Mouse (Mus musculus): ENCODE data around the gene Rflna. TPM values are rescaled to one million over a fixed set of nuclear protein-coding genes. Genes with fewer than 3 reads are reported as not detected.

Gene Rflna
- polyA plus RNA-seq (2015; fragmentation: Nextera tagmentation; extraction: Ambion mirVana), result 7.0 and 8.5 TPM in 2 replicates

DNA sequence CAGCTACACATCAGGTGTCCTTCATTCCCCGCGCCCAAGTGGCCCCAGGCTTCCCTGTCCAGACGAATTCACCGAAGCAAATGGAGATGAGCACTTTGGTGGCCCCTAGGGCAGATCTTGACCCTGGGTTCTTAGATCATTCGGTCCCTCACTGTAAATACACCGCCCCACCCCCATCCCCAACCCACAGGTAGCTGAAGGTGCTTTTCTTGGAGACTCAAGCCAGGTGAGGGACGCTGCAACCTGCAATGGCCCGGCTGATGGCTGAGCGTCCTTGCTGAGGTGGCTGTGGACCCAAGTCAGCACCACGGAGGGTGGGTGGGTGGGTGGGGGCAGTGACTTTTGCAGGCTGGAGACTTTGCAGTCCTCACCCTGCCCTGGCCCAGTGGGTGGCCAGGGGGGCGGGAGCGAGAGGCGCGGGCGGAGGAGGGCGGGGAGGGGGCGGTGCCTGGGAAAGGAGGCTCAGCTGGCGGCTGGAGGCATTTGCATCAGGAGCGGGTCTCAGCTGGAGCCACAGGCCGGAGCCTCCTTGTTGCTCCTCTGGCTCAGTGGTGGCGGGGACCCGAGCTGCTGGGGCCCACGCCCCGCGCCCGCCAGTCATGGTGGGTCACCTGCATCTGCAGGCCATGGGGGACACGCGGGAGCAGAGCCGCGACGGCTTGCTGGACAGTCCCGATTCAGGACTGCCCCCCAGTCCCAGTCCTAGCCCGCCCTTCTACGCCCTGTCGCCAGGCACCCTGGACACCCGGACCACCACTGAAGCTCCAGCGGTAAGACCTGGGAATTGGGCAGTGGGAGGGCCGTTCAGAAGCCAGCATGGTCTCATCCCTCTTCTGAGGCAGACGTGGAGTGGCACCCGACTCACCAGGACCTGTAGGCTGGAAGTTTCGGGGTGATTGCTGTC is at the start of gene Rflna:
Gene Rflna (plus strand): TSS at position 253 of the 904 bp plus-strand sequence.
- Histone ChIP-seq H3K4me1 (replicated peaks) (peaks cover 47% of the 10 kb centered on the region), H3K4me3 (peak within 1 kb of the TSS; percentile 40), H3K36me3 (no peaks in the 10 kb centered on the region), H3K27ac (replicated peaks) (0 out of 2 replicates have a peak within 1 kb of the TSS, but pooled peaks have one; percentile 18), H3K9ac (peak within 1 kb of the TSS; percentile 64), H3K9me3 (no peaks in the 10 kb centered on the region), H3K4me2 (peak within 1 kb of the TSS; percentile 61), H3K27me3 (peaks cover 19% of the 10 kb centered on the region)
- WGBS, result 2% methylated on average over 27 of the region's 41 CpGs
- peak; percentile 44 for ATAC-seq (ENCODE audit: low read depth)

- Histone ChIP-seq H3K9ac (no peak overlapping the region), H3K9me3 (peaks cover 5% of the 10 kb centered on the region; the same call in 1 of the 2 replicates), H3K4me1 (replicated peaks) (peaks cover 5% of the 10 kb centered on the region; the same call in 1 of the 2 replicates), H3K4me2 (no peak overlapping the region), H3K4me3 (no peak overlapping the region), H3K36me3 (no peaks in the 10 kb centered on the region), H3K27me3 (no peaks in the 10 kb centered on the region), H3K27ac (replicated peaks) (no peak overlapping the region)
- ATAC-seq (ENCODE audit: low read depth), result no peak
- WGBS, result 79% methylated on average over 8 of the region's 8 CpGs
Measured at GRCm38 (mm10) chr5:124954404-124955305, 48.4 kb upstream of the Rflna start.

DNA sequence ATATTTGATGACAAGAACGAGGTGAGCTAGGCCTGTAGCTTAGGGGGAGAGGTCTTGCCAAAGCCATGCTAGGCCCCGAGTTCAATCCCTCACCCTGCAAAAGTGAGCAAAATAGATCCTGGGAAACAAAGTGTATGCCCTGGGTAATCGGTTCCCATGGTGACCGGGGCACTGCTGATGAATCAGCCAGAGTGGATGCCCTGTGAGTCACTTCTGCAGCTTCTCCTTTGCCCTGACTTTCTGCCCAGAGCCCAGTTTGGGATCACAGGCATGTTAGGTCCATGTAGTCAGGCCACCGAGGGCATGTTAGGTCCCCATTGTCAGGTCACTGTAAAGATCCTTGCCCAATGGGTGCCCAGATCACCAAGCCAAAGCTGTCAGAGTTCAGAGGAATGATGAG is 45.5 kb upstream of the Rflna start:
- Histone ChIP-seq H3K4me2 (no peak overlapping the region), H3K27me3 (no peaks in the 10 kb centered on the region), H3K4me3 (no peak overlapping the region), H3K27ac (replicated peaks) (no peak overlapping the region), H3K36me3 (no peaks in the 10 kb centered on the region), H3K9me3 (peaks cover 5% of the 10 kb centered on the region; the same call in 1 of the 2 replicates), H3K9ac (0 out of 2 replicates have a peak overlapping the region, but pooled peaks have one; percentile 17), H3K4me1 (replicated peaks) (peaks cover 13% of the 10 kb centered on the region)
- no peak for ATAC-seq (ENCODE audit: low read depth)
- 81% methylated on average over 5 of the region's 5 CpGs for WGBS

- Histone ChIP-seq H3K36me3 (no peaks in the 10 kb centered on the region), H3K27me3 (no peaks in the 10 kb centered on the region), H3K4me2 (no peak overlapping the region), H3K4me1 (replicated peaks) (peaks cover 29% of the 10 kb centered on the region), H3K27ac (replicated peaks) (no peak overlapping the region), H3K9me3 (peaks cover 5% of the 10 kb centered on the region; the same call in 1 of the 2 replicates), H3K9ac (no peak overlapping the region), H3K4me3 (no peak overlapping the region)
- whole genome bisulfite sequencing, result 92% methylated on average over 4 of the region's 4 CpGs
- ATAC-seq (ENCODE audit: low read depth), result no peak
Measured at GRCm38 (mm10) chr5:124959099-124959498, 43.9 kb upstream of the Rflna start.

- peak overlapping the region; percentile 45; the same call in 1 of the 2 replicates for H3K9ac ChIP-seq
- H3K27me3 ChIP-seq, result no peaks in the 10 kb centered on the region
- 42% methylated on average over 18 of the region's 18 CpGs for WGBS
- peaks cover 5% of the 10 kb centered on the region; the same call in 1 of the 2 replicates for H3K9me3 ChIP-seq
- H3K36me3 ChIP-seq, result no peaks in the 10 kb centered on the region
- peak overlapping the region; percentile 71 for H3K27ac ChIP-seq (replicated peaks)
- no peak; the same call in 1 of the 2 replicates for ATAC-seq (ENCODE audit: low read depth)
- H3K4me2 ChIP-seq, result peak overlapping the region; percentile 16; the same call in 1 of the 2 replicates
- no peak overlapping the region for H3K4me3 ChIP-seq
- H3K4me1 ChIP-seq (replicated peaks), result peaks cover 33% of the 10 kb centered on the region
Measured at GRCm38 (mm10) chr5:124960131-124960901, 42.7 kb upstream of the Rflna start.

GRCm38 (mm10) chr5:124961433-124961832 is 41.6 kb upstream of the Rflna start:
- Histone ChIP-seq H3K4me2 (no peak overlapping the region), H3K9me3 (peaks cover 5% of the 10 kb centered on the region; the same call in 1 of the 2 replicates), H3K4me1 (replicated peaks) (peaks cover 33% of the 10 kb centered on the region), H3K36me3 (no peaks in the 10 kb centered on the region), H3K27me3 (no peaks in the 10 kb centered on the region), H3K27ac (replicated peaks) (no peak overlapping the region), H3K4me3 (no peak overlapping the region), H3K9ac (no peak overlapping the region)
- no peak for ATAC-seq (ENCODE audit: low read depth)
- WGBS, result 85% methylated on average over 8 of the region's 8 CpGs

DNA sequence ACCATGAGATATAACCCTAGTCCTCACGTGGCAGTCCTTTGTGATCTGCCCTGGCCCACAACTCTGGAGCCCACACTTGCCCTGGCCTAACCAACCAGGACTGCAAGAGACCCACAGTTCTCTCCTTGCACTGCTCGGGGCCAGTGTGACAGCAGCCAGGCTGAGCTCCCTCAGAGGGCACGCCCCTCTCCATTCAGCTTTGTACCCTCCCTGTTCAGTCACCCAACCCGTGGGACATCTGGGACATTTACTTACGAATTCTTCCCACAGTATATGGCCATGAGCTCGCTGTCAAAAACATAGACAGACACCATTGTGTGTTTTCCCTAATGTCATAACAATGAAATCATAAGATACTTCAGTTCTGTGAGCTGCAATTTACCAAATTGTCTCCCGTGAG is 40.3 kb upstream of the Rflna start:
- H3K4me3 ChIP-seq, result no peak overlapping the region
- H3K27ac ChIP-seq (replicated peaks), result 0 out of 2 replicates have a peak overlapping the region, but pooled peaks have one; percentile 9
- H3K4me1 ChIP-seq (replicated peaks), result peaks cover 42% of the 10 kb centered on the region
- 50% methylated on average over 7 of the region's 7 CpGs for WGBS
- H3K36me3 ChIP-seq, result no peaks in the 10 kb centered on the region
- no peak overlapping the region for H3K4me2 ChIP-seq
- no peak for ATAC-seq (ENCODE audit: low read depth)
- H3K9ac ChIP-seq, result no peak overlapping the region
- H3K9me3 ChIP-seq, result peaks cover 5% of the 10 kb centered on the region; the same call in 1 of the 2 replicates
- H3K27me3 ChIP-seq, result no peaks in the 10 kb centered on the region

- Histone ChIP-seq H3K4me1 (replicated peaks) (peaks cover 42% of the 10 kb centered on the region), H3K9me3 (peaks cover 3% of the 10 kb centered on the region; the same call in 1 of the 2 replicates), H3K27me3 (no peaks in the 10 kb centered on the region), H3K4me3 (peak overlapping the region; percentile 4; the same call in 1 of the 2 replicates), H3K27ac (replicated peaks) (peak overlapping the region; percentile 83), H3K4me2 (peak overlapping the region; percentile 33), H3K9ac (peak overlapping the region; percentile 49; the same call in 1 of the 2 replicates), H3K36me3 (no peaks in the 10 kb centered on the region)
- 0 out of 2 replicates have a peak, but pooled peaks have one; percentile 21 for ATAC-seq (ENCODE audit: low read depth)
- 63% methylated on average over 22 of the region's 22 CpGs for WGBS
Measured at GRCm38 (mm10) chr5:124963806-124964672, 39.0 kb upstream of the Rflna start.

- no peak overlapping the region for H3K4me3 ChIP-seq
- no peak overlapping the region for H3K4me2 ChIP-seq
- peaks cover 40% of the 10 kb centered on the region for H3K4me1 ChIP-seq (replicated peaks)
- H3K36me3 ChIP-seq, result no peaks in the 10 kb centered on the region
- WGBS, result 60% methylated on average over 14 of the region's 14 CpGs
- no peaks in the 10 kb centered on the region for H3K9me3 ChIP-seq
- H3K9ac ChIP-seq, result no peak overlapping the region
- no peaks in the 10 kb centered on the region for H3K27me3 ChIP-seq
- H3K27ac ChIP-seq (replicated peaks), result peak overlapping the region; percentile 61
- no peak for ATAC-seq (ENCODE audit: low read depth)
Measured at GRCm38 (mm10) chr5:124966622-124967332, 36.2 kb upstream of the Rflna start.

DNA sequence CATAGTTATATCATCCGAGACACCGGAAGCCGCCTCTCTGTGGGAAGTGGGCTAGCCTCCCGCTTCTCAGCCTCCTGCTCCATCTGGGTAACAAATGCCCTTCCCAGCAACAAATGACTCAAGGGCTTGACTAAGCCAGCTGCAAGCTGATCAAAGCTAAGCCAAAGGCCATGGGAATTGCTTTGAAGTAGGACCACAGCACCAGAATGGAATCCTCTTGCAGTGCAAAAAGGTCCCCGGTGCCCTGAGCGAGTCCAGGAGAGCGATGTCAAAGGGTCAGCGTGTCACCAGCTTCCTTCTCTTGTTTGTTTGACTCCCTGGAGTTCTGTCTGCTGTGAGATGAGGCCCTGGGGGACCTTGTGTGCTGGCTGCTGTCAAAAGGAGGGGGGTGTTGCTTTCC is 33.2 kb upstream of the Rflna start:
- H3K27me3 ChIP-seq, result no peaks in the 10 kb centered on the region
- H3K4me3 ChIP-seq, result no peak overlapping the region
- no peak overlapping the region for H3K9ac ChIP-seq
- peaks cover 20% of the 10 kb centered on the region for H3K4me1 ChIP-seq (replicated peaks)
- WGBS, result 25% methylated on average over 8 of the region's 8 CpGs
- 0 out of 2 replicates have a peak, but pooled peaks cover 1% of the 10 kb centered on the region for H3K9me3 ChIP-seq
- H3K27ac ChIP-seq (replicated peaks), result no peak overlapping the region
- H3K4me2 ChIP-seq, result no peak overlapping the region
- ATAC-seq (ENCODE audit: low read depth), result no peak
- H3K36me3 ChIP-seq, result no peaks in the 10 kb centered on the region

Measured in neural tube, embryonic 13.5 days (tissue).